Mouse (Mus musculus): Measurements from ENCODE around the gene Lin52.
"Not testable (repeated sequence)": the region's sequence is repeated elsewhere in the genome, so short reads cannot be mapped to it uniquely, and the experiment has no call there.

Gene Lin52

GRCm38 (mm10) chr12:84478937-84479336, 27.7 kb downstream of the Lin52 start:
- DNase-seq: no peak

GRCm38 (mm10) chr12:84481251-84481650, 30.0 kb downstream of the Lin52 start:
- no peak for DNase-seq

GRCm38 (mm10) chr12:84482778-84483585, 31.8 kb downstream of the Lin52 start:
- no peak for DNase-seq

- DNase-seq: no peak
Observed at GRCm38 (mm10) chr12:84487324-84488056, 36.3 kb downstream of the Lin52 start.

- no peak for DNase-seq
Observed at GRCm38 (mm10) chr12:84496795-84497194, 45.6 kb downstream of the Lin52 start.

- DNase-seq: no peak
Observed at GRCm38 (mm10) chr12:84500528-84501263, 49.5 kb downstream of the Lin52 start.

GRCm38 (mm10) chr12:84501278-84501677, 50.1 kb downstream of the Lin52 start:
- no peak for DNase-seq

GRCm38 (mm10) chr12:84506856-84507255, 55.6 kb downstream of the Lin52 start:
- no peak for DNase-seq

- DNase-seq: no peak
Observed at GRCm38 (mm10) chr12:84512016-84512415, 60.8 kb downstream of the Lin52 start.

GRCm38 (mm10) chr12:84515486-84515885, 64.3 kb downstream of the Lin52 start:
- no peak for DNase-seq

- DNase-seq: no peak
Observed at GRCm38 (mm10) chr12:84516642-84517041, 65.4 kb downstream of the Lin52 start.

- DNase-seq: no peak
Observed at GRCm38 (mm10) chr12:84518018-84518417, 66.8 kb downstream of the Lin52 start.

- DNase-seq: no peak
Observed at GRCm38 (mm10) chr12:84523728-84524127, 72.5 kb downstream of the Lin52 start.

GRCm38 (mm10) chr12:84524147-84525050, 73.2 kb downstream of the Lin52 start:
- no peak for DNase-seq

GRCm38 (mm10) chr12:84525422-84525821, 74.2 kb downstream of the Lin52 start:
- no peak for DNase-seq

- DNase-seq: no peak
Observed at GRCm38 (mm10) chr12:84530426-84530825, 79.2 kb downstream of the Lin52 start.

- no peak for DNase-seq
Observed at GRCm38 (mm10) chr12:84531906-84532829, 80.9 kb downstream of the Lin52 start.

GRCm38 (mm10) chr12:84532830-84533199, 81.6 kb downstream of the Lin52 start:
- DNase-seq: no peak

GRCm38 (mm10) chr12:84533706-84534486, 82.7 kb downstream of the Lin52 start:
- DNase-seq: no peak

- DNase-seq: not testable (repeated sequence)
Observed at GRCm38 (mm10) chr12:84539537-84539936, 88.3 kb downstream of the Lin52 start.

Data from thymus, adult 18-20 months (tissue).